Mouse (Mus musculus): ENCODE data around the gene Dagla.

GRCm38 (mm10) chr19:10274056-10274455 is 30.6 kb downstream of the Dagla start:
- no peak for TF ChIP-seq CTCF (IDR thresholded peaks at IDR 0.05; ENCODE audit: low read depth, low read length)
- no peak for TF ChIP-seq GATA1 (IDR thresholded peaks at IDR 0.05; ENCODE audit: borderline replicate concordance, low read length)
- no peak for TF ChIP-seq POLR2AphosphoS5 (IDR thresholded peaks at IDR 0.05; ENCODE audit: insufficient replicate concordance, low read depth, low read length)
- no peak for TF ChIP-seq TAL1 (conservative IDR thresholded peaks at IDR 0.05; ENCODE audit: low read depth, low read length)
- no peak for TF ChIP-seq GATA2 (IDR thresholded peaks at IDR 0.05; ENCODE audit: borderline replicate concordance, low read depth, low read length)

Measured in G1E (cell line).